Mouse (Mus musculus) 3134 (cell line): ENCODE measurements at regions not wholly inside any gene's neighbourhood (a gene's known extent, or its start where the extent isn't known, plus 50 kb on each side); places are given as distances from the start of the nearest gene placed in this dataset.

Experiments used
- DNase-seq: peaks from one replicate; pipeline ENCODE4 v3.0.0-alpha.2; 2011; ENCODE audit warnings: low spot score; ENCODE audit not compliant: insufficient read length; ENCODE audit errors: extremely low read depth

- no peak for DNase-seq
Observed at GRCm38 (mm10) chr1:52397460-52397859, 103.0 kb downstream of the Nab1 start.

GRCm38 (mm10) chr1:52392933-52393332, 107.5 kb downstream of the Nab1 start:
- no peak for DNase-seq

DNA sequence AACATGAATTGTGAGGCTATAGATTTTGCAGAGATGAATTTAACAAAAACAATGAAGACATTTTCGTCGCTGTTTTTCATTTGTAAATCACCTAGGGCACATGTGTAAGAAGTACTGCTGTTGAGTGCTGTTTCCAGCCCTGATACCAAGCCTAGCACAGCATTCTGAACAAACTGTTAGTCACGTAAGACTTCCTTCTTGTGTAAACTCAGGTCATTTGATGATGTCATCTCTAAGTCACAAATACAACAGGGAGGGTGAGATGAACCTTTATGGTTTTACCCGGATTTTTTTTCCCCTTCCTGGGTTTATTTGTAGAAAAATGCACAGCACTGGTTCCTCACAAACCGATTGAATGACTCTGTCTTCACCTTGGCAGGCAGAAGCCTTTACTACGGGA, 111.6 kb downstream of the Nab1 start:
- no peak for DNase-seq

- DNase-seq: no peak
Observed at GRCm38 (mm10) chr1:52388118-52388517, 112.4 kb downstream of the Nab1 start.

GRCm38 (mm10) chr1:52387062-52387461, 113.4 kb downstream of the Nab1 start:
- DNase-seq: no peak

- no peak for DNase-seq
Observed at GRCm38 (mm10) chr1:52375320-52375719, 125.2 kb downstream of the Nab1 start.

DNA sequence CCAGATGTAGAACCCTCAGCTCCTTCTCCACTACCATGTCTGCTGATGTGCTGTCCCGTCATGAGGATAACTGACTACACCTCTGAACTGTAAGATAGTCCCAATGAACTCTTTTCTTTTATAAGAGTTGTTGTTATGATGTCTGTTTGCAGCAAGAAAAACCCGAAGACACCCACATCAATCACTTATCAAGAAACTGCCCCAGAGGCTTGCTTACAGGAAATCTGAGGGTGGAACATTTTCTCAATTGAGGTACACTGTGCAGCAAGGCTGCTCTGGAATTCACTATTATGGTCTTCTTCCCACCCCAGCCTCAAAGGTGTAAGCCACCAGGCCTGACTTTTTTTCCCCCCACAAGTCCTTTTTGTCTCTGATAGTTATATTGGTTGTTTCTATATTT, 125.8 kb downstream of the Nab1 start:
- DNase-seq: no peak

DNA sequence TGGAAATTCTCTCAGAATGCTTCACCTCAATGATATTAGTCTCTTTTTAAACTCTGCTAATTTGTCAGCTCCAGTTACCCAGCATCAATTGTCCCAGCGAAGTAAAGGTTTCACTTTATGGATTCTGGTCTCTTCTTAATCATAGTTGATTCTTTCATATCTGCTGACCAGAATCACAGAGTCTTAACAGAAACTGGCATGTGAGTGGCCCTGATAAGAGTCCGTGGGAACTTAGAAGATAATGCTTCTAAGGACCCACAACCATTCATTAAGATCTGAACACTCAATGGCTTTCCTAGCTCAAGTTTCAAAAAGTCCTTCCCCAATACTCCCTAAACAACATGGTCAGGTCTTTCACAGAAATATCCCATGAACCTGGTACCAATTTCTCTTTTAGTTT, 126.7 kb downstream of the Nab1 start:
- no peak for DNase-seq

GRCm38 (mm10) chr1:52366386-52366785, 133.4 kb upstream of the Gls start:
- DNase-seq: no peak

DNA sequence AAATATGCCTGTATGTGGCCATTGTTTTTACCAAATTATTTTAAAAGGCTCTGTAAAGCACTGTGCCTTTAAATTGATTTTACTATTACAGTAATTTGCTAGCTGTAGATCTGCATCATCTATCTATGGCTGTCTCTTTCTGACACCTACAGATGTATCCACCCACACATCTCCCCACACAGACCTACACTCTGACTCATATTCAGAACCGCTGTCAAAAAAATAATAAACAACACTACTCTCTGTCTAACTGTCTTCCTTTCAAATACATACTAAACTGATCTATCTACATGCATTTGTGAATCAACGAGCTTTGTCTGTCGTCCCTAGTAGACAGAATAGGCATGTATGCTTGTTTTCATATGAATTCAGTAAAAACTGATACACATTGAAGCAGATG, 130.6 kb upstream of the Gls start:
- DNase-seq: no peak

GRCm38 (mm10) chr1:52362976-52363375, 129.9 kb upstream of the Gls start:
- DNase-seq: no peak

- DNase-seq: no peak
Observed at GRCm38 (mm10) chr1:52354041-52354582, 121.1 kb upstream of the Gls start.

DNA sequence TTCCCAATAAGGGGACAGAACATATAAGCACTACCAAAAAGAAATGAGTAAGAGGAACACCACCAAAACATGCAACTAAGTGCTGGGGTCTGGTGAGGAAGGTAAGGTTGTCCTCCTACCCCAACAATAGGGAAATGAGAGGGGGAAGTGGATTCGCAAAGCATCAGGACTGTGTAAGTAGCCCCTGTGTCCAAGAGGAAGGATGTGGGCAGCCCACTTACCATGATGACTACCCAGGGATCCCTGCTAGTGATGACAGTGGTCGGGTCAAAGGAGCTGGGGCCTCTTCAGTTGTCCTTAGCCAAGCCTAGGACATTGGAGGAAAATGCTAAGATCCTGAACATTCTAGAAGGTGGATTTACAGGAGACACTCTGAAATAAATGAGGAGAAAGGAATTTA, 109.1 kb upstream of the Gls start:
- DNase-seq: no peak

GRCm38 (mm10) chr1:52338704-52339103, 105.7 kb upstream of the Gls start:
- no peak for DNase-seq

GRCm38 (mm10) chr1:52338243-52338642, 105.2 kb upstream of the Gls start:
- DNase-seq: no peak

- no peak for DNase-seq
Observed at GRCm38 (mm10) chr1:52336696-52337095, 103.7 kb upstream of the Gls start.

DNA sequence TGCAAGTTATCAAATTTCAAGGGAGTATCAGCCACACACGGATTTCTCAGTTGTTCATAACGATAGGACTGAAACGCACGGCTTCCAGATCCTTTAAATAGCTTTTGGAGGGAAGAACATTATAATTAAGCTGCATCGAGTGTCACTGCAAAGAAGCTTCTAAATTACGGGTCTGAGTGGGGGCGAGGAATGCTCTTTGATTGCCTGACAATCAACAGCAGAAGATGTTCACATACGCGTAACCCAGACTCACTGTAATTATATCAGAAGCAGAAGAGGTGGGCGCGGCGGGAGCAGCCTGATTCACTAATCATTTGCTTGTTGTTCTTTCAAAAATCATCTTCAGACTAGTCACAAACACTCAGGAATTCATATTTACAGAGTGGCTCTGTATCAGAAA, 99.0 kb upstream of the Gls start:
- DNase-seq: no peak

DNA sequence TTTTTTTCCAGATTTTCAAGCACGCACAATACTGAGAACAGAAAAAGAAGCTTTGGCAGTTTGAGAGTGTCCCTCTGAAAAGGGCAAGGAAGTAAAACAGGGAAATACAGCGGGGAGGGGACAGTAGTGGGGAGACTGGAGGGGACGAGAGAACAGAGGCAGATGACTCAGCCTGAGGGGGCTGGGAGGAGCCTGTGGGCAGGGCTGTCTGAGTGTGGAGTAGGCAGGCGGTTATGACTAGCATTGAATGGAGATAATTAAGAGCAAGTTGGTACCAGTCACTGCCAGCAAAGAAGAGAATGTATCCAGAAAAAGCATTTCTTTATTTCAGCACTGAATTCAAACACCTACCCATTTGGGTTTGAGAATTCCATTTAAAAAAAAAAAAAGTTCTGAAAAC, 98.4 kb upstream of the Gls start:
- no peak for DNase-seq

GRCm38 (mm10) chr1:52330496-52330895, 97.5 kb upstream of the Gls start:
- DNase-seq: no peak

GRCm38 (mm10) chr1:52328507-52328906, 95.5 kb upstream of the Gls start:
- no peak for DNase-seq

GRCm38 (mm10) chr1:52324356-52324755, 91.3 kb upstream of the Gls start:
- DNase-seq: no peak

DNA sequence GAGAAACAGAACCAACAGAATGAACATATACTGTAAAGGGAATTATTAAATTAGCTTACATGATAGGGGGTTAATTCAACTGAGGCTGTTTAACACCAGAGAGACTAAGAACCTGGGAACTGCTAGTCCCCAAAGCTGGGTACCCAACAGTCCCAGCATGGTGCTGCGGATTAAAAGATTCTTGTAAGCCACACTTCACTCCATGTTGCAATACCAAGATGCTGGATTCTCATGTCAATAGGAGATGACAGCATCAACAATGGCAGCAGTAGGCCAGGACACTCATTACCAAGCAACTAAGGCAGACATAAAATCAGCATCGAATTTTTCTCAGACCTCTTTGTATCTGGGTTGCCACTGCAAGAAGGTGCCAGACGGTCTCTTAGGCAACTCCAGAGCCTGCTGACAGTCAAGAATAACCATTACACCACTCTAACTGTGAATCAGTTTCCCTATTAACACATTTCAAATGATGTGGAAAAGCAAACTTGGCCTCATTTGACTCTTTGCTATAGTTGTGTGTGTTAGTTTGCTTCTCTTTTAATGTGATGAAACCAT, 79.1 kb upstream of the Gls start:
- DNase-seq: no peak

- no peak for DNase-seq
Observed at GRCm38 (mm10) chr1:52306892-52307291, 73.9 kb upstream of the Gls start.
